Mouse (Mus musculus): Measurements from ENCODE around the gene Gpr132. TPM values are rescaled to one million over a fixed set of nuclear protein-coding genes. Genes with fewer than 3 reads are reported as not detected.

Gene Gpr132
- polyA plus RNA-seq, 1 experiment from 2014 or later: 0.22 TPM

DNA sequence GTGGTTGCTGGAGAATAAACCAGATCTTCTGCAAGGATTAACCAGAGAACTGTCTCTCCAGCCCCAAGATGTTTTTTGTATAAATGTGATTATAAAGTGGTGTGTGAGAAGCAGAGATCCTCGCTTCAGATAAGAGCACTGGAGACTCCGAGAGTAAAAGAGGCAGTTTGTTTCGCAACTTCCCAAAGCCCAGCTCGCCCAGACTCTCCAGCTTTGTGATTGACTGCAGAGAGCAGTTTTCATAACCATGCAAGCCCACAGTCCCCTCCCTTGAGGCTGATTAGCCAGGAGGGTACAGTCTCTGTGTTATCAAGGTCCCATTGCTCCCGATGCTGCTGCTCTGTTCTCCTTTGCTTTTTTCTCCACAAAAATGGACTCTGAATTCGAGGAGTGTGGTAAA is 34.5 kb downstream of the Gpr132 start:
- Histone ChIP-seq H3K27ac (ENCODE audit: low read length) (no peak overlapping the region), H3K4me1 (ENCODE audit: control insufficient read depth, insufficient read depth, low read length) (peaks cover 6% of the 10 kb centered on the region; the same call in 1 of the 2 replicates), H3K36me3 (ENCODE audit: control insufficient read depth, insufficient read depth, low read length) (0 out of 2 replicates have a peak, but pooled peaks cover 4% of the 10 kb centered on the region), H3K4me3 (replicated peaks; ENCODE audit: low read length) (no peak overlapping the region), H3K4me2 (ENCODE audit: low read depth, low read length) (no peak overlapping the region), H3K27me3 (ENCODE audit: control insufficient read depth, insufficient read depth, low read length) (no peaks in the 10 kb centered on the region), H3K9me3 (replicated peaks; ENCODE audit: control insufficient read depth, low read length) (no peaks in the 10 kb centered on the region), H3K9ac (ENCODE audit: low read length) (no peak overlapping the region)
- WGBS: 65% methylated on average over 6 of the region's 6 CpGs
- ATAC-seq (ENCODE audit: insufficient read depth, low FRiP score): no peak

DNA sequence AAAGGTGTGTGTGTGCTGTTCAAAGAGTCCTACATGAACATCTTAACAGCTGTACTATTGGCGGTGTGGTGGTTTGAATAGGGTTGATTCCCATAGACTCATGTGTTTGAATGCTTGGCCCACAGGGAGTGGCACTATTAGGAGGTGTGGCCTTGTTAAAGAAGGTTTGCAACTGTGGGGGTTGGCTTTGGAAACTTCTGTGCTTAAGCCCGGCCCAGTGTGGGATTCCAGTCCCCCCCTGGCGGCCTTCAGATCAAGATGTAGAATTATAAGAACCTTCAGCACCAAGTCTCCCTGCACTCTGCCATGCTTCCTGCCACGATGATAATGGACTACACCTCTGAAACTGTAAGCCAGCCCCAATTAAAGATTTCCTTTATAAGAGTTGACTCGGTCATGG is 35.6 kb downstream of the Gpr132 start:
- peaks cover 15% of the 10 kb centered on the region for H3K4me1 ChIP-seq (ENCODE audit: control insufficient read depth, insufficient read depth, low read length)
- no peak overlapping the region for H3K27ac ChIP-seq (ENCODE audit: low read length)
- WGBS: 95% methylated on average over 5 of the region's 5 CpGs
- 0 out of 2 replicates have a peak, but pooled peaks cover 4% of the 10 kb centered on the region for H3K36me3 ChIP-seq (ENCODE audit: control insufficient read depth, insufficient read depth, low read length)
- no peak overlapping the region for H3K4me2 ChIP-seq (ENCODE audit: low read depth, low read length)
- no peak overlapping the region for H3K4me3 ChIP-seq (replicated peaks; ENCODE audit: low read length)
- no peak overlapping the region for H3K9ac ChIP-seq (ENCODE audit: low read length)
- no peaks in the 10 kb centered on the region for H3K9me3 ChIP-seq (replicated peaks; ENCODE audit: control insufficient read depth, low read length)
- no peak for ATAC-seq (ENCODE audit: insufficient read depth, low FRiP score)
- H3K27me3 ChIP-seq (ENCODE audit: control insufficient read depth, insufficient read depth, low read length): no peaks in the 10 kb centered on the region

DNA sequence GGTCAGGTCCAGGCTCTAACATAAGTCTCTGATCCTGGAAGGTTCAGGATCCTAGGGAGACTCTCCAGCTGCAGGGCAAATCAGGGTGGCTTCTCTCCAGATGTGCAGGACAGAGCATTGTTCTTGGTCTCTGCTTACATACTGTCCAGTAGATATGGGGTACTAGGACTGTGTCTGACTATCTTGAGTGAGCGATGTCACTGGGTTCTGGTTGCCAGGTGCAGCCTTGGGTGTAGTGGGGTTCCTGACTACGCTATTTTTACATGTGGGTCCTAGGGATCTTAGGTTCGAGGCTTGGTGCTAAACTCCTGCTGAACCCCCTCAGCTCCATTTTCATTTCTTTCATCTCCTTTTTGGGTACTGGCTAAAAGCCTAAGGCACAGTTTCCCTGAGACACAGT is 37.5 kb downstream of the Gpr132 start:
- no peak for ATAC-seq (ENCODE audit: insufficient read depth, low FRiP score)
- Histone ChIP-seq H3K27ac (ENCODE audit: low read length) (no peak overlapping the region), H3K27me3 (ENCODE audit: control insufficient read depth, insufficient read depth, low read length) (no peaks in the 10 kb centered on the region), H3K36me3 (ENCODE audit: control insufficient read depth, insufficient read depth, low read length) (0 out of 2 replicates have a peak, but pooled peaks cover 4% of the 10 kb centered on the region), H3K9me3 (replicated peaks; ENCODE audit: control insufficient read depth, low read length) (no peaks in the 10 kb centered on the region), H3K4me3 (replicated peaks; ENCODE audit: low read length) (peak overlapping the region; percentile 94), H3K9ac (ENCODE audit: low read length) (peak overlapping the region; percentile 86), H3K4me2 (ENCODE audit: low read depth, low read length) (peak overlapping the region; percentile 82), H3K4me1 (ENCODE audit: control insufficient read depth, insufficient read depth, low read length) (peaks cover 26% of the 10 kb centered on the region)
- 78% methylated on average over 3 of the region's 3 CpGs for WGBS

GRCm38 (mm10) chr12:112830141-112830540 is 37.9 kb downstream of the Gpr132 start:
- H3K4me3 ChIP-seq (replicated peaks; ENCODE audit: low read length): peak overlapping the region; percentile 94
- H3K27ac ChIP-seq (ENCODE audit: low read length): peak overlapping the region; percentile 80
- 20% methylated on average over 2 of the region's 2 CpGs for WGBS
- H3K27me3 ChIP-seq (ENCODE audit: control insufficient read depth, insufficient read depth, low read length): no peaks in the 10 kb centered on the region
- peak overlapping the region; percentile 82 for H3K4me2 ChIP-seq (ENCODE audit: low read depth, low read length)
- ATAC-seq (ENCODE audit: insufficient read depth, low FRiP score): no peak
- peaks cover 26% of the 10 kb centered on the region for H3K4me1 ChIP-seq (ENCODE audit: control insufficient read depth, insufficient read depth, low read length)
- H3K9ac ChIP-seq (ENCODE audit: low read length): peak overlapping the region; percentile 86
- H3K9me3 ChIP-seq (replicated peaks; ENCODE audit: control insufficient read depth, low read length): no peaks in the 10 kb centered on the region
- 0 out of 2 replicates have a peak, but pooled peaks cover 4% of the 10 kb centered on the region for H3K36me3 ChIP-seq (ENCODE audit: control insufficient read depth, insufficient read depth, low read length)

DNA sequence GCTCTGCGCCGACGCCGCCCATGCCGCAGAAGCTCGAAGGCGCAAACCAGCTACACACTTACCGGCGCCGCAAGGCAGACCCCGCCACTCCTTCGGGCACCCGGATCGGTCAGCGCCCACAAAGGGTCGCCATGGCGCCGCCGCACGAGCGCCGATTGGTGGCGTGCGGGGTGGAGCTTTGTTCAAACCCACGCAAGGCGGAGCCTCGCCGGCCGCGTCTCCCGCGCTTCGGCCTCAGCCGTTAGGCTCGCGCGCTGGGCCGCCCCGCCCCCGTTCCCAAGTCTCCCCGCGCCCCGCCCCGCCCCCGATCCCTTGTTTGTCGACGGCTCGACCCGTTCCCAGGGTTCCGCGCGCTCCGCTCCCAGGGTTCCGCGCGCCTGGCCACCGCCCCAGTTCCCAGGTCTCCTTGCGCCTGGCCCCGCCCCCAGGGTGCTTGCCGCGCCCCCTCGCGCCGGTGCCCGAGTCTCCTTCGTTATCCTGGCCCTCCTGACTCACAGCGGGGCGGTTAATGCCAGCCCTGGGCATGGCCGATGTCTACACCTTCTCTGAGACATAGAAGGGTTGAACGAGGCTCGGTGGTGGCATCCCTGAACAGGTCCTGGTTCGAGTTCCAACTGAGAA is 38.7 kb downstream of the Gpr132 start, which contains the start of gene Cdca4:
Gene Cdca4, minus strand, starts transcription at position 180 of the 621 bp plus-strand sequence.
- Histone ChIP-seq H3K27me3 (ENCODE audit: control insufficient read depth, insufficient read depth, low read length) (no peaks in the 10 kb centered on the region), H3K4me3 (replicated peaks; ENCODE audit: low read length) (peak within 1 kb of the TSS; percentile 94), H3K9me3 (replicated peaks; ENCODE audit: control insufficient read depth, low read length) (no peaks in the 10 kb centered on the region), H3K4me1 (ENCODE audit: control insufficient read depth, insufficient read depth, low read length) (peaks cover 33% of the 10 kb centered on the region), H3K4me2 (ENCODE audit: low read depth, low read length) (peak within 1 kb of the TSS; percentile 82), H3K9ac (ENCODE audit: low read length) (peak within 1 kb of the TSS; percentile 98), H3K27ac (ENCODE audit: low read length) (peak within 1 kb of the TSS; percentile 93), H3K36me3 (ENCODE audit: control insufficient read depth, insufficient read depth, low read length) (0 out of 2 replicates have a peak, but pooled peaks cover 4% of the 10 kb centered on the region)
- peak; percentile 98 for ATAC-seq (ENCODE audit: insufficient read depth, low FRiP score)
- WGBS: under 1% methylated on average over 72 of the region's 72 CpGs

- peak overlapping the region; percentile 93 for H3K27ac ChIP-seq (ENCODE audit: low read length)
- WGBS: under 1% methylated on average over 42 of the region's 51 CpGs
- H3K9ac ChIP-seq (ENCODE audit: low read length): peak overlapping the region; percentile 98
- H3K9me3 ChIP-seq (replicated peaks; ENCODE audit: control insufficient read depth, low read length): no peaks in the 10 kb centered on the region
- H3K4me3 ChIP-seq (replicated peaks; ENCODE audit: low read length): peak overlapping the region; percentile 94
- no peaks in the 10 kb centered on the region for H3K27me3 ChIP-seq (ENCODE audit: control insufficient read depth, insufficient read depth, low read length)
- peaks cover 40% of the 10 kb centered on the region for H3K4me1 ChIP-seq (ENCODE audit: control insufficient read depth, insufficient read depth, low read length)
- H3K36me3 ChIP-seq (ENCODE audit: control insufficient read depth, insufficient read depth, low read length): 0 out of 2 replicates have a peak, but pooled peaks cover 4% of the 10 kb centered on the region
- peak; percentile 83 for ATAC-seq (ENCODE audit: insufficient read depth, low FRiP score)
- H3K4me2 ChIP-seq (ENCODE audit: low read depth, low read length): peak overlapping the region; percentile 71
Observed at GRCm38 (mm10) chr12:112828501-112829243, 39.4 kb downstream of the Gpr132 start.

- H3K9ac ChIP-seq (ENCODE audit: low read length): peak overlapping the region; percentile 36; the same call in 1 of the 2 replicates
- no peak overlapping the region for H3K27ac ChIP-seq (ENCODE audit: low read length)
- H3K4me1 ChIP-seq (ENCODE audit: control insufficient read depth, insufficient read depth, low read length): peaks cover 51% of the 10 kb centered on the region
- H3K9me3 ChIP-seq (replicated peaks; ENCODE audit: control insufficient read depth, low read length): no peaks in the 10 kb centered on the region
- 0 out of 2 replicates have a peak, but pooled peaks cover 3% of the 10 kb centered on the region for H3K36me3 ChIP-seq (ENCODE audit: control insufficient read depth, insufficient read depth, low read length)
- no peak for ATAC-seq (ENCODE audit: insufficient read depth, low FRiP score)
- no peak overlapping the region for H3K4me2 ChIP-seq (ENCODE audit: low read depth, low read length)
- no peaks in the 10 kb centered on the region for H3K27me3 ChIP-seq (ENCODE audit: control insufficient read depth, insufficient read depth, low read length)
- WGBS: 80% methylated on average over 5 of the region's 5 CpGs
- H3K4me3 ChIP-seq (replicated peaks; ENCODE audit: low read length): no peak overlapping the region
Observed at GRCm38 (mm10) chr12:112825901-112826300, 42.1 kb downstream of the Gpr132 start.

GRCm38 (mm10) chr12:112823221-112823620 is 44.8 kb downstream of the Gpr132 start:
- Histone ChIP-seq H3K36me3 (ENCODE audit: control insufficient read depth, insufficient read depth, low read length) (peaks cover 17% of the 10 kb centered on the region), H3K27me3 (ENCODE audit: control insufficient read depth, insufficient read depth, low read length) (no peaks in the 10 kb centered on the region), H3K9ac (ENCODE audit: low read length) (peak overlapping the region; percentile 47), H3K4me2 (ENCODE audit: low read depth, low read length) (no peak overlapping the region), H3K27ac (ENCODE audit: low read length) (peak overlapping the region; percentile 68), H3K4me3 (replicated peaks; ENCODE audit: low read length) (no peak overlapping the region), H3K4me1 (ENCODE audit: control insufficient read depth, insufficient read depth, low read length) (peaks cover 44% of the 10 kb centered on the region), H3K9me3 (replicated peaks; ENCODE audit: control insufficient read depth, low read length) (no peaks in the 10 kb centered on the region)
- WGBS: 60% methylated on average over 4 of the region's 4 CpGs
- no peak for ATAC-seq (ENCODE audit: insufficient read depth, low FRiP score)

DNA sequence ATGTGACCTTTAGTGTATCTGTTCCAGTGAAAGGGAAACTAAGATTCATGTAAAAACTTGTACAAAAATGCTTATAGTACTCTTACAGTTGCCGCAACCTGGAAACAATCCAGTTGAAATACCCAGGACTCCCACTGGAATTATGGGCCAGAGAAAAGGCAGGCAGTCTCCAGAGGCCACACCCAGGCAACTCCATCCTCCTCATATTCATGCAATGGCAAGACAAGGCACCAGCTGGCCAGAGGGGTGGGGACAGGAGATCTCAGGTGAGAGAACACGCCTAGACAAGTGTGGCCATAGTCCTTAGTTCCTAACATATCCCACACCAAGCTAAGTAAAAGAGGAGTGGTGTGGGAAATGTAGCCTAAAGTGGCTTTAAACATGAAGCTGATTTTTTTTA is 45.4 kb downstream of the Gpr132 start:
- no peak overlapping the region for H3K4me2 ChIP-seq (ENCODE audit: low read depth, low read length)
- WGBS: 65% methylated on average over 2 of the region's 2 CpGs

More for the DNA sequence above, 45.4 kb downstream of the Gpr132 start:
- Histone ChIP-seq H3K4me1 (ENCODE audit: control insufficient read depth, insufficient read depth, low read length) (peaks cover 39% of the 10 kb centered on the region), H3K27me3 (ENCODE audit: control insufficient read depth, insufficient read depth, low read length) (no peaks in the 10 kb centered on the region), H3K9ac (ENCODE audit: low read length) (no peak overlapping the region), H3K27ac (ENCODE audit: low read length) (no peak overlapping the region; the same call in 1 of the 2 replicates), H3K9me3 (replicated peaks; ENCODE audit: control insufficient read depth, low read length) (no peaks in the 10 kb centered on the region), H3K4me3 (replicated peaks; ENCODE audit: low read length) (no peak overlapping the region), H3K36me3 (ENCODE audit: control insufficient read depth, insufficient read depth, low read length) (peaks cover 21% of the 10 kb centered on the region)
- peak; percentile 70; the same call in 1 of the 2 replicates for ATAC-seq (ENCODE audit: insufficient read depth, low FRiP score)

All from stomach, embryonic 16.5 days (tissue).